Mouse (Mus musculus): ENCODE results near the gene Slc1a5.

Gene Slc1a5

DNA sequence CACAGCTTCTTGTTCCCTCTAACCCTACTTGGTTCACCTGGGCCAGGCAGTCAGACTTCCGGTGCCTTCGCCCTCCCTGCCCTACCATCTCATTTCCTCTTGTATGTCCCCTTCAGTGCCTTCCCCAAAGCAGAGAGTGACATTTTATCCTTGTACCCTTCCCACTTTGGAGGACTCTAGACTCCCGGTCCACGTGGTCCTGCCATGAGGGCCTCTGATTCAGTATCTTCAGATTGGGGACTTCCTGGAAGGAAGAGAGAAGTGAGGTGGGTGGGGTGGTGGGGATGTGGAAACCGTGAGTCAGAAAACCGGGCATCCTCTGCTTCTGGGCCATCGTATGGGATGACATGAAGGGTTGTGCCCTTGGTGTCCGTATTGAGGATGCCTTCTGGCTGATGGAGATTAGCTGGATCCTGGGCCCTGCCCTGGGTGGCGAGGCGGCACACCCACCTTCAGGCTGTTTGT lies 2.1 kb downstream of the Slc1a5 start:
- DNase-seq: peak; percentile 51 to 56

DNA sequence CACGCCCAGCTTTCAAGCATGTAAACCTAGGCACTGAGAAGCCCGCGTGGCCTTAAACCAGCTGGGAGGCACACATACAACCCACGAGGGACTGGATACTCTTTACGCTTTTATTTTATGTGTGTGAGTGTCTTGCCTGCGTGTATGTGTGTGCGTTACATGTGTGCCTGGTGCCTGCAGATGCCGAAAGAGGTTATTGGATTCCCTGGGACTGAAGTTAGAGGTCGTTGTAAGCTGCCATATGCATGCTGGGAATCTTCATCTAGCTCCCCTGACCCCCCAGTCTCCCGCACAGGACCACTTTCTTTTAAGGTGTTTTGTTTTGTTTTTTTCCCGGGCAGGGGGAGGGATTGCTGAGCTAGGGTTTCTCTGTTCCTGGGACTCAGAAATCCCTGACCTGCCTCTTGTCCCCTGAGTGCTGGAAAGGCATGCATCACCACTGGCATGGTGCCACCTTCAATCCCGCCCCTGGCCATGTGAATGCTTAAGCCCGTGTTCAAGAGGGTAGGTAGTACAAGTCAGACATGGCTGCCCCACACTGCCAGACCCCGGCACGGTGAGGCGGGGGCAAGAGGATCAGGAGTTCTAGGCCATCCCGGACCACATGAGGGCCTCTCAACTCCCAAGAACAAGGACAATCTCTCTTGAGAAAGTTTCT lies 2.7 kb downstream of the Slc1a5 start:
- no peak for DNase-seq

DNA sequence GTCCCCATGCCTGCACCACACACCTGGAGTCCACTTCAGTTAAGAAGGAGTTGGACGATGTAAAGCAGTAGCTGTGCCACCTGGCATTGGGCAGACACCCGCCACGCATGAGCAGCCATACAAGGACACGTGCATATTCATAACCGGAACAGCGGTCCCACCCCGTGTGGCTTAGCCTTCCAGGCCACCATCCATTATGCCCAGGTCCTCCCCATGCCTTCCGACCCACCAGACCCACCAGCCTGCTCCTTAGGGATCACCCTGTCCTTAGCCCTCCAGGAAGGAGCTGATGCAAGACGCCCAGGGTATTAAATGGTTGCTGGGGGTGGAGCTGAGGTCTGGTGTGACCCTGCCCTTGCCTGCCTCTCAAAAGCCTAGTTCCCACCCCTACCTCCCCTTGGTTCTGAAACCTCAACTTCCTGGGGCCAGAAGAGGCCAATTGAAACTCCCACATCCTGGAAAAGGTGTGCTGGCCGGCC lies 3.4 kb downstream of the Slc1a5 start:
- DNase-seq: no peak

DNA sequence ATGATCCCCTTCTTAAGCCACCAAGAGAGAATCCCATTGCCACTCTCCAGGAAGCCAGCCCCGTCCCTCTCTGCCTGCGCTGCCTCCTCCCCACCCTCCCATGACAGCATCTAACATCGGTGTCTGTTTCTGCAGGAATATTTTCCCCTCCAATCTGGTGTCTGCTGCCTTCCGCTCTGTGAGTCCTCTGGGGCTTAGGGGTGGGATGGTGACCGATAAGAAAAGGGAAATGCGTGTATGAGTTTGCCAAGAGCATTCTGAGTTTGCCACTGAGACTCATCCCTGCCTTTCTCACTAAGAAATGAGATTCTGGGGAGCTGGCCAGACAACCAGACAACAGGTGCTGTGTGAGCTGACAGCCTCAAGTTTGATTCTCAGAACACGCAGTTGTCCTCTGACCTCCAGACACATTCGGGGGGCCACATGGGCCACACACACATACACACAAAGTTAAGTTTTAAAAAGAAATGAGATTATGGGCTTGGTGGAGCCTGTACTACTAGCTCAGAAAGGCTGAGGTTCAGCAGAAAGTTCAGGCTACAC lies 4.5 kb downstream of the Slc1a5 start:
- no peak for DNase-seq

DNA sequence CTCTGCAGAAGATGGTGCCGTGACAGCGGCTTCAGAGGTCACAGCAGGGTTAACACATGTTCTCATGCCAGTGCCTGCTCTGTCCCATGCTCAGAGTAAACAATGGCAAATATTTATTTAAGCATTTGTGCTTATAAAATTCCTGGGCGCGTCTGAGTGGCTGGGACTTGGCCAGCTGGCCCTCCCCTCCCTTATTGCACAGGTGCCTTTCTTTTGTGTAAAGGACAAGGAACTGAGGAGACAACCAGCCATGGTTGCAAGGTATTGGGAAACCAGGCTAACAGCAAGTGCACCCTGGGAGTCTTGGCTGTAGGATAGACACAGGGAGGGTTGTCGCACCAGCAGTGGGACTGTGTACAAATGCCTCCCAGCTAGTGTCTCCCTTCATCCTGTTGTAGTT lies 11.2 kb downstream of the Slc1a5 start:
- DNase-seq: no peak

DNA sequence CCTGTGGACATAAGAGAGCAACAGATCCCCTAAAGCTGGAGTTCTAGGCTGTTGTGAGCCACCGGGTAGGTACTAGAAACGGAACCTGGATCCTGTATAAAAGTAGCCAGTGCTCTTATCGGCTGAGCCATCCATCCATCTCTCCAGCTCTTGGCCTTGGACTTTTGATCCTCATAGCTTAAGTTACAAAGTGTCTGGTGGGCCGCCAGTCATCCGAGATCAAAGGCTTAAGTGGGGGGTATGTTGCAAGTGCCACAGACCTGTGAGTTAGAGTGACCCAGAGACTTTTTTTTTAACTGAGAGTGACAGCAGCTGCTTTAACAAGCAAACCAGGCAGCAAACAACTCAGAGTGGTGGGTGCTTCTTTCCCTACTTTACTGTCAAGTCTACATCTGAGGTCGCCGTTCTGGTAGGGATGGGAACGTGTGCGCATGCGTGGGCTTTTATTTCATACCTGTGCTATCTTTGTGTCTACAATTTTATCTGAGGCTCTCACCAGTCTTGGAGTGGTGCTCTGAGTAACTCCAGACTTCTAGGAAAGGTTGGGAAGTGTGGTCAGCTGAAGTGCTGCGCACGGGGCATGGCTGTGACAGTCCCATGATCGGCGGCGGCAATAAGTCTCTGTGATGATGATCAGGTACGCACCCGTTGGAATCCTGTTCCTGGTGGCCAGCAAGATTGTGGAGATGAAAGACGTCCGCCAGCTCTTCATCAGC lies 12.0 kb downstream of the Slc1a5 start:
- DNase-seq: no peak

DNA sequence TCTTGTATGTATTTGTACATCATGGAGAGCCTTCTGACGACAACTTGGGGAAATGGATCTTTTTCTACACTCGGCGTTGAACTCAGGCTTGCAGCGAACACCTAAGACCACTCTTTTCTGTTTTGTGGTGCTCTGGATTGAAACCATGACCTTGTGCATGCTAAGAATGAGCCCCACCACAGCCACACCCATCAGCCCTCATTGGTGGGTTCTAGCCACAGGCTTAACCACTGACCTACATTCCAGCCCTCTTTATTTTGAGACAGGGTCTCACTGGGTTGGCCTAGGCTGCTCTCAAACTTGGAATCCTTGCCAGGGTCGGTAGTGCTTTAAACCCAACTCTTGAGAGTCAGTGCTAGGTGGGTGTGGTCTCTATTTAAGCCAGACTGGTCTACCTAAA lies 13.7 kb downstream of the Slc1a5 start:
- peak; percentile 22 to 49 for DNase-seq

DNA sequence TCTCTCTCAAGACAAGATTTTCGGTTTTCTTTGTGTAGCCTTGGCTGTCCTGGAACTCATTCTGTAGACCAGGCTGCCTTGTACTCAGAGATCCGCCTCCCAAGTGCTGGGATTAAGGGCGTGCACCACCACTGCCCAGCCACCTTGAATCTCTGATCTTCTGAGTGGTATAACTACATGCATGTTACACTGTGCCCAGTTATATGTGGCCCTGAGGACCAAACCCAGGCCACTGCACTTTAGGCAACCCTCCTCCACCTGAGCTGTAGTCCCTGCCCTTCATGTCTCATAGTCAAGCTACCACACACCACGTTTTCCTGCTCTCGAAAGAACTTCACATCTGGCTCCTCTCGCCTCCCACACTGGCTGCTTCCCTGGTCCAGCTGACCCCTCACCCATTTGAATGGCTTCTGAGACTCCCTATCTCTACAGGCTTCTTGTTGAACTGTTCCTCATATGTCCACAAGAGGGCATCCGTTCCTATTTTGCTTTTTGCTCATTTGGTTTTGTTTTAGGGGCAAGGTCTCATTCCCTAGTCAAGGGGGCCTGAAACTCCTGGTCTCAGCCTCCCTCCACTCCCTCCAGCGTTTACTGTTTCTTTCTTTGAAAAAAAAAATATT lies 23.4 kb downstream of the Slc1a5 start:
- no peak for DNase-seq

DNA sequence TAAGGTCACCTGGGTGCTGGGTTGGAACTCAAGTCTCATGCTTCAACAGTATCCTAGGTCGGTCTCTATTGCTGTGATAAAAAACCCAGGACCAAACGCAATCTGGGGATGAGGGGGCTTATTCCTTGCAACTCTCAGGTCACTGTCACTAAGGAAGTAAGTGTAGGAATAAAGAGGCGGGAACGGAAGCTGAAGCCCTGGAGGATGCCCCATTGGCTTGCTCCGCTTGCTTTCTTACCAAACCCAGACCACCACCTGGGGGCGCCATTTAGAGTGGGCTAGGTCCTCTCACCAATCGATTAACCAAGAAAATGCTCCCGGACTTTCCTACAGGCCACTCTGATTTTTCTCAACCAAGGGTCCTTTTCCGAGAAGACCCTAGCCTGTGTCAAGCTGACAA lies 26.8 kb downstream of the Slc1a5 start:
- peak; percentile 33 to 41 for DNase-seq

DNA sequence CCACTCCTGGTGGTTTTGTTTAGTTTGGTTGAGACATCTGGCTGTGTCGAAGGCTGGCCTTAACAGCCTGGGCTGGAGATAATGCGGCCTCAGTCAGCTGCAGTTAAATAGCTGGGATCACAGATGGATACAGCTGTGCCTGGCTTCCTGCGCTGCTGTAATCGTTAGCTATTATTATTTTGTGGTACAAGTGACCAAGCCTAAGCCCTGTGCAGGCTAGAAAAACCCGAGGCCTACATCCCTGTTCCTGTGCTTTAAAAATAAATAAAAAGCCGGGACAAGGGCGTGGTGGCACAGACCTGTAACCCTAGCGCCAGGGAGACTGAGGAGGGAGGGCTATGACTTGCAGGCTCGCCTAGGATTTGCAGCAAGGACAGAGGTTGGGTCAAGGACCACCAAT lies 27.5 kb downstream of the Slc1a5 start:
- DNase-seq: no peak

DNA sequence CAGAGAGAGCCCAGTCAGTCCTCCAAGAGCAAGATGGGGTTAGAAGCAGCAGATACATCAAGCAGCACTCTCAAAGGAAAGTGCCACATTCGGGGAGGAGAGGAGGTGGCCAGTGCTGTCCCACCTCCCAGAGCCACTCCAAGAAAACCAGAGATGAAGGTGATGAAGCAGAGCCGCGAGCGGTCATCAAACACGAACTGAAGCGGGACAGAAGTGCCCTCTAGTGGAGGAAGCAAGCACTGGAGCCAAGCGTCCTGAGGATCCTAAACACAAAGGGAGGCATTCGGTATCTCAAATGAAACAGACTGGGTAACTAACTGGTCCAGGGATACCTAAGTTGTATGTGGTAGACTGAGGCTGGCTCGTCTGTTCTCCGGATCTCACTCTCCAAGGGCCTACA lies 28.6 kb downstream of the Slc1a5 start:
- peak; percentile 38 to 40 for DNase-seq

DNA sequence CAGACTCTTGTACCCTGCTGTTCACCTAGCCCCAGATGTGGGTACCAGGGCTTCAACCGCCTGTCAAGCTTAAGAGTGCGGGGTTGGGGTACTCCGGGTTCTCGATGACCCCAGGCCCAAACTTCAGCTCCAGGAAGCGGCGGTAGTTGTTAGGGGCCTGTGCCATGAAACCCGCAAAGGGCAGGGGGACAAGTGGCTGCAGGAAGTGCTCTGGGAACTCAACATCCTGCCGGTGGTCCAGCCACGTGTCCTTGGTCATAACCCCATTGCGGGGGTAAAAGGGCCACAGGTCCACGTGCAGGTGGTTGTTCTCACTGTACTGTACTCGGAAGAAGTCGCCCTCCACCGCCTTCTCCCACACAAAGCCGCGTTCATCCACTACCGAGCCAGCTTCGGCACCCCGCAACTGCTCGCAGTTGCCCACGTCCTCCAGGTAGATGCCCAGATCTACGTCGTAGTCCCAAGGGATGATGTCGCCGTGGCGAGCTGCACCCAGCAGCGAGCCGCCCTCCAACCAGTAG lies 29.3 kb downstream of the Slc1a5 start:
- no peak for DNase-seq

DNA sequence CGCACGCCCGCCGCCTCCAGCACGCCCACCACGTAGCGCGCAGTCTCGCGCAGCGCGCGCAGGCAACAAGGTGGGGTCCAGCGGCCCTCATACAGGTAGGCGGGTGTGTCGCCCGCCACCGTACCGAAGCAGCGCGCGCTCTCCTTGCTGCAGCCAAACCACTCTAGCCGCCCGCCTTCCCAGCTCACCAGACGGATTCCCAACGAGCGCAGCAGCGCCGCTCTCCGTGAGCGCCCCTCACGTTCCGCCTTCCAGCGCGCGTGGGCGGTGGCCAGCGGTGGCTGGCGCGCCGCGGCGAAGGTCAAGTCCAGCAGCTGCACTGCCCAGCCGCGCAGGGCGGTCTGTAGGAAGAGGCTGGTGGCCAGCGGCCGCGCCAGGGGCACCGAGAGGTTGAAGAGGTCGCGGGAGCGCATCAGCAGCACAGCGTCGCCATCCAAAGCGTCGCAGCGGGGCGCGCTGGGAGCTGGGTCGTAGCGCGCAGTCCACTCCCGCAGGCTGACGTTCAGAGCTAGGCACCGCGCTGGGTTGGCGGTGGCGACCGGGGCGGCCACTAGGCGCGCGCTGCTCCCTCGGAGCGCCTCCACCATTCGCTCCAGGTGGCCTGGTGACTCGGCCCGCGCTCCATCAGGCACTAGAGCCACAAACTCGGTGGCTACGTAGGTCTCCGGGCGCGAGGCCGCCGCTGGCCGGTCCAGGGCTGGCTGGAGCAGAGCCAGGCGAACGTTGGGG lies 29.9 kb downstream of the Slc1a5 start:
- DNase-seq: no peak

DNA sequence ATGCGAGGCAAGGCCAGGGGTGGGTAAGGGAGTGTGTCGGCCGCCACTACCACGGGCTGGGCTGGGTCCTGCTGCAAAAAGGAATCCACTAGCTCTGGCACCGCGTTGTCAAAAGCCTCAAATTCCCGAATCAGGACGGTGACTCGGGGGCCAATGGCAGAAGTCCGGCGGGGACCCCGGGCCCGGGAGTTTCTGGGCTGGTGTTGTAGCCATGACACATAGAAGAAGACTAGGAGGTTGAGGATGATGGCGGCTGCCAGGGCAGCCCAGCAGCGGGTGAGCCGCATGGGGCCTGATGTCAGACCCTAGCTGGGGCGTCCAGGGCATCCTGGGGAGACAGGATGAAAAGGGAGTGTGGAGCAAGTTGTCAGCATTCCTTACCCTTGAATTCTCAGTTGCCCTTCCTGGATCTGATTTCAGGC lies 30.5 kb downstream of the Slc1a5 start:
- no peak for DNase-seq

DNA sequence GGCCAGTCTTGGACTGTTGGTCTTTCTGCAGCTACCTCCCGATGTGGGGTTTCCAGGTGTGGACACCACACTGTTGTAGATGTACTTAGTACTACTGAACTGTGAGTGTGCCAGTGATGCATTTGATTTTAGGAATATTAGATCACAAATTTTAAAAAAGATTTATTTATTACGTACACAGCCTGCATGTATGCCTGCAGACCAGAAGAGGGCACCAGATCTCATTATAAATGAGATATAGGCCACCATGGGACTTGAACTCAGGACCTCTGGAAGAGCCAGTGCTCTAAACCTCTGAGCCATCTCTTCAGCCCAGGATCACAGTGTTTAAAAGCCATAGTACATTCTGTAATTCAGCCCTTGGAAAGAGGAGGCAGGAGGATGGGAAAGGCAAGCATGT lies 31.4 kb downstream of the Slc1a5 start:
- DNase-seq: no peak

DNA sequence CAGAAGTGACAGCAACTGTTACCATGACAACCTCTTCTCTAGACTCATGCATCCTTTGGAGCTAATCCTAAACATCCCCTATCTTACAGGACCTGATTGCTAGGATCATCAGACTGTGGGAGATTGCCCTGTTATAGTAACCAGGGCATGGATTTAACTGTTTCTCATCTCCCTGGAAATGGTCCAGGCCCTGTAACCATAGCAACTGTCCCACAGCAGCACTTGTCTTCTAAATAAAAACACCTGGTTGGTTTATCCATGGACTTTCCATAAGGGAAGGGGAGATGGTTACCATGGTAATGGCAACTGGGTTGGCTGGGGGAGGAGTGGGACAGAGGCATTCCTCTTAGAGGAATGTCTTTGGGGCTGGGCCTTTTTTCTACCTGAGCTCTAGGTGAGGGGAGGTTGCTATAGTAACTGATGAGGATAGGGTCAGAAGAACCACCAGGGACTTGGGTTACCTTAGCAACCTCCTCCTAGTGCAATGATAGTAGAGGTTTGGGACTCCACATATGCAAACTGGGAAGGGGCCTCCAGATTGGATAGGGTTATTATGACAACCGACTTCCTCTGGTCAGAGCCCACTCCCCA lies 34.3 kb downstream of the Slc1a5 start, which contains the start of gene Strn4:
Strn4 (plus strand) TSS at position 539 of the 591 bp plus-strand sequence.
- no peak for DNase-seq

DNA sequence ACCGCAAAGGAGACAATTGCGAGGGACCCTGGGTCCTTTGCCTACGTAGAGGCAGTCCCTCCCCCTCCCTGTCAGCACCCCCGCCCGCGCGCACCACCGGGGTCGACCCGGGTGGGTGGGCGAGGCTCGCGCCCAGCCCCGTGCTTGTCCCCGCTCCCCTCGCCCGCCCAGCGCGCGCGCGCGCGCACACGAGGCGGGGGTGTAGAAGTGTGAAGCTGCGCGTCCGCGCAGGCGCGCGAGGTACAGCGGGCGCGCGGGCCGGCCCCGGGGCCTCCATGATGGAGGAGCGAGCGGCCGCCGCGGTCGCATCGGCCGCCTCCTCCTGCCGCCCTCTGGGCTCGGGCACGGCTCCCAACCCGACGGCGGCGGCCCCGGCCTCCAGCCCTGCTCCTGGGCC lies 34.9 kb downstream of the Slc1a5 start:
- DNase-seq: peak; percentile 83 to 87

DNA sequence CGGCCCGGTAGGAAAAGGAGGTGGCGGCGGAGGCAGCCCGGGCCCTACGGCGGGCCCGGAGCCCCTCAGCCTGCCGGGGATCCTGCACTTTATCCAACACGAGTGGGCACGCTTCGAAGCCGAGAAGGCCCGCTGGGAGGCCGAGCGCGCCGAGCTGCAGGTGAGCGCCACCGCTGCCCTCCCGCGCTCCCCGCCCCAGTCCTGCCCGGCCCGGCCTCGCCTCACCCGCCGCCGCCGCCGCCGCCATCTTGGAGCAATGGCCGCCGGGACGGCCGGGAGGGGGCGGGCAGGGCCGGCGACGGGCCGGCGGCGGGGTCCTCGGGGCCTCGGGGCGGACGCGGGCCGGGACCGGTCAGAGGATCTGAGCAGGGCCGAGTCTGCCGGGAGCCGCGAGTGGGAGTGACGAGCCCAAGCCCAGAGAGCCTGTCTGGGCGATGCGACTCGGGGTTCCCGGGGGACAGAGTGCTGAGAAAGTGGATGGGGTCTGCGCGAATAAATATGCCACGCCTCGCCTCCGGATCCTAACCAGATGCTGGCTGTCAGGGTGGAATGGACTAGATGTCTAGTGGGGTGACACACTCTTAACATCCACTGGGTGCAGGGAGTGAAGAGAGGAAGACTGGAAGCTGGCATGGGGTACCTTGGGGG lies 35.5 kb downstream of the Slc1a5 start, which contains the start of gene Fkrp:
Fkrp (minus strand) TSS at position 258 of the 648 bp plus-strand sequence.
- peak; percentile 66 to 67 for DNase-seq

DNA sequence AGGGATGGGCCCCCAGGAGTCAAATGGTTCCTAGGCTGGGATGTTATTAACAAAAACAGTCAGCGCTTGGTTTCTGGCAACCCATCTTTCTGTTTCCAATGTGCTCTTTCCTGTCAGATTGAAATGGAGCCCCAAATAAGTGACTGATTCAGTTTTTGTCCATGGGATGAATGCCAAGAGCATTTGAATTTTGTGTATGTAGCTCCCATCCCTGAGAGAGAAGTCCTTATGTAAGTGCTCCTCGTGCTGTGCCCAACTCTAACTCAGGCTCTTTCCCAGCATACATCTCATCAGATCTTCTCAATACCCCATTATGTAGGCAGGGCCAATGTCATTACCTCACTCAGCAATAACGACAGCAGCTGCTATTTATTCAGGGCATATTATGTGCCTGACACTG lies 36.6 kb downstream of the Slc1a5 start:
- no peak for DNase-seq

DNA sequence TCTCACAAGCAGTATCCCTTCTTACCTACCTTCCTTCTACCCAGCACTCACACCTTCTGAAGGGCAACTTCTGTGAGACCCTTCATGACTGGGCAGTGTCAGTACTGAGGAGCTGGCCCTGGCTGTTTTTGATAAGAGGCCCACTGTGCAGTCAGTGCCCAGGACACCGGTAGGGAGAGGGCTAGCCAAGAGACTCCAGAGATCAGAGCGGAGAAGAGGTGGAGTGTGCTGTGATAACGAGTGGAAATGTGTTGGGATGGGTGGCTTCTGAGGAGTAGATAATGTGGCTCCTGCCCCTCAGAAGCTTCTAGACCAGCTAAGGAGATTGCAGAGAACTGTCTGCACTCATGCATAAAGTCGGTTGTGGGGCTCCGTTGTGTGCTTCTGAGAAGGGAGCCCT lies 38.7 kb downstream of the Slc1a5 start:
- DNase-seq: no peak

DNA sequence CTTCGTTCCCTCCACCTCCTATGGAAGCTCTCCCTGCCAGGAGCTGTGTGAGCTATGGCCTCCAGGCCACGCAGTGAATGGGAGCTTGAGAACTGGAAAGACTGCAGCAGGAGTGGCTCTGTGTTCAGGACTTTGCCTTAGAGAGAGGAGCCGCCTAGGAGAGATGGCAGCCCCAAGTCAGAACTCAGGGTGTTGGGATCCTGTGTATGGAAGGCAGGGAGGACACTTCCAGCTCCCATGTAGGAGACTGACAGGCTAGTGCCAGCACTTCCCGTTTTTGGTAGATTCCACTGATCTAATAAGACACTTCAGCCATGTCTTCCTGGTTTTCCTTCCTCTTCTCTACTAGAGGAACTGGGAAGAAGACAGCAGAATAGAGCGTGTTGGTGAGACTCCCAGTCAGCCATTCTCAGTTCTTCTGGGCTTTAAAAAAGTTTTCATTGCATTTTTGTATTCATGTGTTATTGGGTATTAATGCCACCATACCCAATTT lies 39.2 kb downstream of the Slc1a5 start:
- DNase-seq: no peak
